Mouse (Mus musculus): Measurements from ENCODE around the gene Mbd5. TPM values are rescaled to one million over a fixed set of nuclear protein-coding genes. Genes with fewer than 3 reads are reported as not detected.

Gene Mbd5
- polyA plus RNA-seq, 1 experiment from 2014 or later, result 19.6 TPM

DNA sequence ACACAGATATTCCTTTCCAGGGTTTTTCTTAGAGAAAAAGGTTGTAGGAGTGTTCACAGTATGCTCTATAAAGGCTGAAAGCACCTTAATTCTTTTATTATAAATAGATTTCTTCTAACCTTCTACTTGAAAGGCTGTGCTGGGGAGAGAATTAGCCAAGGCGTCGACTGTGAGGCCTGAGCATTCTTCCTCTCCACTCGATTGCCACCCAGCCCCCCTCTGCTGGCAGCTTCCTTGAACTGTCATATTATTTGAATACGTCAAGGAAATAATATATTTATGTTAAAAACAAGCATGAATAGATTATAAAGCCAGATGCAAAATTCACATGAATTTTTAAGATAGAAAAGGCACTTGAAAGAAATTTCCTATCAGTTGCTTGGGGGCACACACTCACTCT, 410.4 kb downstream of the Mbd5 start:
- Histone ChIP-seq H3K27ac (no peak overlapping the region), H3K36me3 (replicated peaks) (no peaks in the 10 kb centered on the region), H3K9me3 (no peaks in the 10 kb centered on the region), H3K4me3 (no peak overlapping the region), H3K27me3 (ENCODE audit: poor library complexity, severe bottlenecking) (no peaks in the 10 kb centered on the region), H3K4me1 (peaks cover 16% of the 10 kb centered on the region)
- 77% methylated on average over 4 of the region's 4 CpGs for WGBS
- DNase-seq (ENCODE audit: extremely low spot score, low spot score), result no peak

DNA sequence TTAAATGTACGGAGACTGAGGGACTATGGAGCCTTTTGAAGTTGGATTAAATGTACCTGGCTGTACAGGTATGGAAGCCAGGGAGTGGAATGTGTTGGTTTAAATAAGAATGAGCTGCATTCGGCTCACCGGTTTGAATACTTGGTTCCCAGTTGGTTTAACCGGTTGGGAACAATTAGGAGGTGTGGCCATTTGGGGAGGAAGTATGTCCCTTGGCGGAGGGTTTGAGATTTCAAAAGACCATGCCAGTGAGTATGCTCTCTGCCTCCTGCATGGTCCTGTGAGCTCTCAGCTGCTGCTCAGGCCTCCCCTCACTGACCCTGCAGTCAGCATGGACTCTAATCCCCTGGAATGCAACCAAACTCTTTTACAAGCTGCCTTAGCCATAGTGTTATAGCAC, 415.2 kb downstream of the Mbd5 start:
- WGBS, result 37% methylated on average over 5 of the region's 5 CpGs
- peaks cover 18% of the 10 kb centered on the region for H3K4me1 ChIP-seq
- no peak overlapping the region for H3K4me3 ChIP-seq
- DNase-seq (ENCODE audit: extremely low spot score, low spot score), result no peak
- H3K9me3 ChIP-seq, result no peaks in the 10 kb centered on the region
- no peak overlapping the region for H3K27ac ChIP-seq
- no peaks in the 10 kb centered on the region for H3K36me3 ChIP-seq (replicated peaks)
- H3K27me3 ChIP-seq (ENCODE audit: poor library complexity, severe bottlenecking), result no peaks in the 10 kb centered on the region

DNA sequence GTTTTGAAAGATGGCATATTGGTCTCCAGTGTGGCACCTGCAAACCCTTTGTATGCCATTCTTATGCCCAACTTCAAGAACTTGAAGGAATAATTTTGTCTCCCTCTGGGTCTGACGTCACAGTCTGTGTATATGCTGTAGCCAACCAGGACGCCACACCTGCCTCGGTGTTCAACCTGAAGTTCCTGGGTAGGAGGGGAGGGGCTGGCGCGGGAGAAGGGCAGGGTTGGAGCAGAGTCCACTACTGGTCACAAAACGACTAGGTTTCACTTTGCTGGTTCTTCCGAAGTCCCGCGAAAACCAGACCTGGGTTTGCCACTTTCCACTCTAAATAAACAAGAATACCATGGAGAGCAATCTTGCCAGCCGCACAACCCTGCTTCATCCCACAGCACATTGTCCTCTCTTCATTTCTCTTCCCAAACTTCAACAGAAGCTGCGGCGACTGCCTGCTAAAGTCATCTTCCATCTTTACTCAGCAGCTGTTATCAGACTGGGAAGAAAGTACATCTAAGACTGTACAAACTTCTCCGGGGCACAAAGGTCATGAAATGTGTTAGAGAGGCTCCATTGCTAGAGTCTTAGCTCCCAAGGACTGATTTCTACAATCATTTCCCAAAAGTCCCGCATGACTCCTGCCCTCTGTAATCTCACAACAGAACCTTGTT, 417.7 kb downstream of the Mbd5 start:
- no peak overlapping the region for H3K27ac ChIP-seq
- no peaks in the 10 kb centered on the region for H3K9me3 ChIP-seq
- no peaks in the 10 kb centered on the region for H3K27me3 ChIP-seq (ENCODE audit: poor library complexity, severe bottlenecking)
- 92% methylated on average over 14 of the region's 14 CpGs for WGBS
- no peaks in the 10 kb centered on the region for H3K36me3 ChIP-seq (replicated peaks)
- no peak for DNase-seq (ENCODE audit: extremely low spot score, low spot score)
- peaks cover 18% of the 10 kb centered on the region for H3K4me1 ChIP-seq
- H3K4me3 ChIP-seq, result no peak overlapping the region

- H3K27ac ChIP-seq, result no peak overlapping the region
- H3K4me3 ChIP-seq, result no peak overlapping the region
- 85% methylated on average over 17 of the region's 17 CpGs for WGBS
- H3K36me3 ChIP-seq (replicated peaks), result no peaks in the 10 kb centered on the region
- no peaks in the 10 kb centered on the region for H3K9me3 ChIP-seq
- peaks cover 18% of the 10 kb centered on the region for H3K4me1 ChIP-seq
- no peak for DNase-seq (ENCODE audit: extremely low spot score, low spot score)
- no peaks in the 10 kb centered on the region for H3K27me3 ChIP-seq (ENCODE audit: poor library complexity, severe bottlenecking)
These were observed 418.2 kb downstream of the Mbd5 start for GRCm38 (mm10) chr2:49367546-49367917.

GRCm38 (mm10) chr2:49371632-49372031, 422.3 kb downstream of the Mbd5 start:
- H3K4me1 ChIP-seq, result no peaks in the 10 kb centered on the region
- 53% methylated on average over 5 of the region's 5 CpGs for WGBS
- no peaks in the 10 kb centered on the region for H3K9me3 ChIP-seq
- no peaks in the 10 kb centered on the region for H3K36me3 ChIP-seq (replicated peaks)
- DNase-seq (ENCODE audit: extremely low spot score, low spot score), result no peak
- H3K27me3 ChIP-seq (ENCODE audit: poor library complexity, severe bottlenecking), result no peaks in the 10 kb centered on the region
- no peak overlapping the region for H3K4me3 ChIP-seq
- no peak overlapping the region for H3K27ac ChIP-seq

DNA sequence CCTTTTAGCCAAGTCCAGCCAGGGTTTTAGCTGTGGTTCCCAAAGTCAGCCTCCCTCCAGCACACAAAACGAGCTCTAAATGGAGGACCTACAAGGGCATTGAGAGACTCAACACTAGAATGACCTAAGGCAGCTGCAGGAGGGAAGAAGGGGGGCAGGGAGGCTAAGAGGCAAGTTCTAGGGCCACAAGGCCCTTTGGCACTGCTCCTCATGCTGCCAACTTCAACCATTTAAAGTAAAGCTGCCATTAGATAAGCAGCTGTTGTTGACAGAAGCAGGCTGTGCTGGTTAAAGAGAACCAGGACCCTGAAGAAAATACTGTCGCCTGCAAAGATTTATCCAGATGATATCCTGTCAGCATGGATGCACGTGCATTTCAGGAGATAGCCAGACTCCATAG, 423.3 kb downstream of the Mbd5 start:
- DNase-seq (ENCODE audit: extremely low spot score, low spot score), result no peak
- Histone ChIP-seq H3K4me1 (no peaks in the 10 kb centered on the region), H3K36me3 (replicated peaks) (no peaks in the 10 kb centered on the region), H3K9me3 (no peaks in the 10 kb centered on the region), H3K4me3 (no peak overlapping the region), H3K27me3 (ENCODE audit: poor library complexity, severe bottlenecking) (no peaks in the 10 kb centered on the region), H3K27ac (no peak overlapping the region)
- 69% methylated on average over 3 of the region's 3 CpGs for WGBS

Other genes with a start within 250 kb of the Mbd5 start
- 19.6 and 21.8 TPM in 2 replicates for gene Acvr2a, start 135.4 kb upstream of the Mbd5 start, polyA plus RNA-seq (2016; fragmentation: Nextera tagmentation; extraction: Ambion mirVana)
- gene Orc4, start 769 bp downstream of the Mbd5 start, polyA plus RNA-seq (2016; fragmentation: Nextera tagmentation; extraction: Ambion mirVana), result 118 and 127 TPM in 2 replicates